Mouse (Mus musculus): Measurements from ENCODE around the gene Ubac2. TPM values are rescaled to one million over a fixed set of nuclear protein-coding genes. Genes with fewer than 3 reads are reported as not detected.

Gene Ubac2
- polyA plus RNA-seq, 1 experiment from 2014 or later: 59.3 TPM

- Histone ChIP-seq H3K9ac (no peak overlapping the region), H3K4me2 (replicated peaks) (no peak overlapping the region), H3K4me1 (replicated peaks) (peaks cover 19% of the 10 kb centered on the region), H3K27me3 (replicated peaks) (no peaks in the 10 kb centered on the region), H3K27ac (no peak overlapping the region), H3K4me3 (replicated peaks) (no peak overlapping the region), H3K36me3 (no peaks in the 10 kb centered on the region), H3K9me3 (no peaks in the 10 kb centered on the region)
- ATAC-seq: peak; percentile 59
- 42% methylated on average over 10 of the region's 10 CpGs for WGBS
These were observed 80.5 kb downstream of the Ubac2 start for GRCm38 (mm10) chr14:121958751-121959537.

- Histone ChIP-seq H3K9me3 (no peaks in the 10 kb centered on the region), H3K9ac (no peak overlapping the region), H3K27me3 (replicated peaks) (no peaks in the 10 kb centered on the region), H3K4me1 (replicated peaks) (peaks cover 19% of the 10 kb centered on the region), H3K4me2 (replicated peaks) (no peak overlapping the region), H3K4me3 (replicated peaks) (no peak overlapping the region), H3K36me3 (no peaks in the 10 kb centered on the region), H3K27ac (no peak overlapping the region)
- WGBS: 90% methylated on average over 3 of the region's 3 CpGs
- no peak for ATAC-seq
These were observed 81.1 kb downstream of the Ubac2 start for GRCm38 (mm10) chr14:121959538-121959980.

- H3K9me3 ChIP-seq: no peaks in the 10 kb centered on the region
- no peak overlapping the region for H3K9ac ChIP-seq
- ATAC-seq: no peak
- H3K4me2 ChIP-seq (replicated peaks): no peak overlapping the region
- no peak overlapping the region for H3K27ac ChIP-seq
- peaks cover 19% of the 10 kb centered on the region for H3K4me1 ChIP-seq (replicated peaks)
- WGBS: 85% methylated on average over 4 of the region's 4 CpGs
- no peaks in the 10 kb centered on the region for H3K27me3 ChIP-seq (replicated peaks)
- no peaks in the 10 kb centered on the region for H3K36me3 ChIP-seq
- no peak overlapping the region for H3K4me3 ChIP-seq (replicated peaks)
These were observed 81.6 kb downstream of the Ubac2 start for GRCm38 (mm10) chr14:121960031-121960430.

- H3K27ac ChIP-seq: no peak overlapping the region
- no peak overlapping the region for H3K4me2 ChIP-seq (replicated peaks)
- no peaks in the 10 kb centered on the region for H3K9me3 ChIP-seq
- peaks cover 19% of the 10 kb centered on the region for H3K4me1 ChIP-seq (replicated peaks)
- H3K9ac ChIP-seq: no peak overlapping the region
- no peaks in the 10 kb centered on the region for H3K27me3 ChIP-seq (replicated peaks)
- H3K36me3 ChIP-seq: no peaks in the 10 kb centered on the region
- H3K4me3 ChIP-seq (replicated peaks): no peak overlapping the region
- 81% methylated on average over 2 of the region's 2 CpGs for WGBS
- no peak for ATAC-seq
These were observed 82.1 kb downstream of the Ubac2 start for GRCm38 (mm10) chr14:121960531-121960930.

GRCm38 (mm10) chr14:121960997-121961396 is 82.6 kb downstream of the Ubac2 start:
- no peak overlapping the region for H3K27ac ChIP-seq
- peaks cover 19% of the 10 kb centered on the region for H3K4me1 ChIP-seq (replicated peaks)
- no peak overlapping the region for H3K9ac ChIP-seq
- no peaks in the 10 kb centered on the region for H3K9me3 ChIP-seq
- WGBS: 30% methylated on average over 6 of the region's 6 CpGs
- H3K4me2 ChIP-seq (replicated peaks): 0 out of 2 replicates have a peak overlapping the region, but pooled peaks have one; percentile 11
- no peaks in the 10 kb centered on the region for H3K27me3 ChIP-seq (replicated peaks)
- no peaks in the 10 kb centered on the region for H3K36me3 ChIP-seq
- H3K4me3 ChIP-seq (replicated peaks): no peak overlapping the region
- ATAC-seq: no peak

GRCm38 (mm10) chr14:121961496-121962127 is 83.2 kb downstream of the Ubac2 start:
- WGBS: 60% methylated on average over 12 of the region's 12 CpGs
- ATAC-seq: no peak
- Histone ChIP-seq H3K4me1 (replicated peaks) (peaks cover 19% of the 10 kb centered on the region), H3K4me3 (replicated peaks) (no peak overlapping the region), H3K4me2 (replicated peaks) (0 out of 2 replicates have a peak overlapping the region, but pooled peaks have one; percentile 11), H3K27ac (peak overlapping the region; percentile 36), H3K27me3 (replicated peaks) (no peaks in the 10 kb centered on the region), H3K9ac (no peak overlapping the region), H3K36me3 (no peaks in the 10 kb centered on the region), H3K9me3 (no peaks in the 10 kb centered on the region)

GRCm38 (mm10) chr14:121962128-121962890 is 83.9 kb downstream of the Ubac2 start:
- peaks cover 19% of the 10 kb centered on the region for H3K4me1 ChIP-seq (replicated peaks)
- whole genome bisulfite sequencing: 68% methylated on average over 14 of the region's 14 CpGs
- ATAC-seq: no peak

GRCm38 (mm10) chr14:121963251-121963941 is 85.0 kb downstream of the Ubac2 start:
- Histone ChIP-seq H3K4me1 (replicated peaks) (peaks cover 19% of the 10 kb centered on the region), H3K9ac (no peak overlapping the region), H3K27me3 (replicated peaks) (no peaks in the 10 kb centered on the region), H3K9me3 (no peaks in the 10 kb centered on the region), H3K4me2 (replicated peaks) (no peak overlapping the region; the same call in 1 of the 2 replicates), H3K4me3 (replicated peaks) (peak overlapping the region; percentile 2; the same call in 1 of the 2 replicates), H3K27ac (peak overlapping the region; percentile 13; the same call in 1 of the 2 replicates), H3K36me3 (no peaks in the 10 kb centered on the region)
- peak; percentile 39 for ATAC-seq
- 47% methylated on average over 9 of the region's 9 CpGs for WGBS

More at GRCm38 (mm10) chr14:121962128-121962890, 83.9 kb downstream of the Ubac2 start:
- Histone ChIP-seq H3K27ac (peak overlapping the region; percentile 36), H3K4me2 (replicated peaks) (0 out of 2 replicates have a peak overlapping the region, but pooled peaks have one; percentile 3), H3K9ac (no peak overlapping the region), H3K36me3 (no peaks in the 10 kb centered on the region), H3K27me3 (replicated peaks) (no peaks in the 10 kb centered on the region), H3K9me3 (no peaks in the 10 kb centered on the region), H3K4me3 (replicated peaks) (no peak overlapping the region)

GRCm38 (mm10) chr14:121963942-121964335 is 85.5 kb downstream of the Ubac2 start:
- no peaks in the 10 kb centered on the region for H3K9me3 ChIP-seq
- WGBS: 33% methylated on average over 4 of the region's 4 CpGs
- H3K4me1 ChIP-seq (replicated peaks): peaks cover 15% of the 10 kb centered on the region
- H3K27me3 ChIP-seq (replicated peaks): no peaks in the 10 kb centered on the region
- no peak for ATAC-seq
- no peaks in the 10 kb centered on the region for H3K36me3 ChIP-seq
- H3K27ac ChIP-seq: peak overlapping the region; percentile 13; the same call in 1 of the 2 replicates
- H3K4me2 ChIP-seq (replicated peaks): no peak overlapping the region; the same call in 1 of the 2 replicates
- no peak overlapping the region for H3K9ac ChIP-seq
- H3K4me3 ChIP-seq (replicated peaks): peak overlapping the region; percentile 2; the same call in 1 of the 2 replicates

- Histone ChIP-seq H3K27me3 (replicated peaks) (no peaks in the 10 kb centered on the region), H3K27ac (no peak within 1 kb of the TSS), H3K4me1 (replicated peaks) (peaks cover 14% of the 10 kb centered on the region), H3K4me3 (replicated peaks) (peak within 1 kb of the TSS; percentile 2; the same call in 1 of the 2 replicates), H3K36me3 (no peaks in the 10 kb centered on the region), H3K4me2 (replicated peaks) (no peak within 1 kb of the TSS; the same call in 1 of the 2 replicates), H3K9me3 (no peaks in the 10 kb centered on the region), H3K9ac (no peak within 1 kb of the TSS)
- no peak for ATAC-seq
- WGBS: 30% methylated on average over 6 of the region's 6 CpGs
These were observed 86.6 kb downstream of the Ubac2 start, which contains the start of gene Gpr183 for GRCm38 (mm10) chr14:121964990-121965389. Gene Gpr183 (minus strand): TSS chr14:121965195.

GRCm38 (mm10) chr14:121965461-121965860 is 87.0 kb downstream of the Ubac2 start:
- no peak overlapping the region for H3K27ac ChIP-seq
- H3K4me2 ChIP-seq (replicated peaks): no peak overlapping the region
- H3K27me3 ChIP-seq (replicated peaks): no peaks in the 10 kb centered on the region
- no peak overlapping the region for H3K9ac ChIP-seq
- H3K9me3 ChIP-seq: no peaks in the 10 kb centered on the region
- no peak for ATAC-seq
- no peaks in the 10 kb centered on the region for H3K36me3 ChIP-seq
- no peak overlapping the region for H3K4me3 ChIP-seq (replicated peaks)
- H3K4me1 ChIP-seq (replicated peaks): peaks cover 14% of the 10 kb centered on the region
- 85% methylated on average over 4 of the region's 4 CpGs for WGBS
